Mouse (Mus musculus) embryo, embryonic 9.5 days (tissue): ENCODE results near the gene Gm38393.
A peak's percentile ranks its signal among the peaks of the same experiment; 100 is the strongest.

ENCODE experiments used
- DNase-seq: peaks from one replicate; pipeline ENCODE4 v3.0.0-alpha.2; 2017; ENCODE audit errors: extremely low spot score

The Gm38393 gene

DNA sequence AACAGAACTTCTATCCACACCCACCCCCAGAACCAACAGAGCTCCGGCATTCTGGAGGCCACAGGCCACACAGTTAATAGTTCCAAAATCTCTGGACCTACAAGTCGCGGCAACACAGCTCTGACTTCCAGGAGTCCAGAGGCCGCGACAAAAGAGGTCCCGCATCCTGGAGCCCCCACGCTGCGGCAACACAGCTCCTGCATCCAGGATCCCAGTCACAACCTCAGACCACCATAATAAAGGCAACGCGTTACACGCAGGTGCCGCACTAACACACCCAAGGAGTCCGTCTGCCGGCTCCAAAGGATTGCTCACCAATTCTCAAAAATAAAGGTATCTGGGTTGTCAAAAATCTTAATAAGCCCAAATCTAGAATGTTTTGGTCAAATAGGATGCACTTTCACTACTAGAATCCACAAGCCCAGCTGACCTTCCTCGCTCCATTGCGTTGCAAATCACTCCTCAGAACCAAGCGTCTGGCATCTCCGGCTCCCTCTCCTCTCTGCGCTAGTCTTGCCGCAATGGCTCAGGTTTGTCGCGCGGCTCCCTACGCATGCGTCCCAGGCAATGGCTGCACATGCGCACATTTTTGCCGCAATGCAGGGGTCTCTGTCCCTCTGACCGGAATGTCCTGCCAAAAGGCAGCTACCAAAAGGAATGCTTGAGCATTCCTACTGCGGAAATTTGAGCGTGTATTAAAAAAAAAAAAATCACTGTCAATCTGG, at the start of gene Gm38393, which contains the start of gene Snurf:
Gm38393 (minus strand) TSS at position 459 of the 725 bp plus-strand sequence.
Snurf (minus strand) TSS at position 444 of the 725 bp plus-strand sequence.
- DNase-seq = peak; percentile 57

DNA sequence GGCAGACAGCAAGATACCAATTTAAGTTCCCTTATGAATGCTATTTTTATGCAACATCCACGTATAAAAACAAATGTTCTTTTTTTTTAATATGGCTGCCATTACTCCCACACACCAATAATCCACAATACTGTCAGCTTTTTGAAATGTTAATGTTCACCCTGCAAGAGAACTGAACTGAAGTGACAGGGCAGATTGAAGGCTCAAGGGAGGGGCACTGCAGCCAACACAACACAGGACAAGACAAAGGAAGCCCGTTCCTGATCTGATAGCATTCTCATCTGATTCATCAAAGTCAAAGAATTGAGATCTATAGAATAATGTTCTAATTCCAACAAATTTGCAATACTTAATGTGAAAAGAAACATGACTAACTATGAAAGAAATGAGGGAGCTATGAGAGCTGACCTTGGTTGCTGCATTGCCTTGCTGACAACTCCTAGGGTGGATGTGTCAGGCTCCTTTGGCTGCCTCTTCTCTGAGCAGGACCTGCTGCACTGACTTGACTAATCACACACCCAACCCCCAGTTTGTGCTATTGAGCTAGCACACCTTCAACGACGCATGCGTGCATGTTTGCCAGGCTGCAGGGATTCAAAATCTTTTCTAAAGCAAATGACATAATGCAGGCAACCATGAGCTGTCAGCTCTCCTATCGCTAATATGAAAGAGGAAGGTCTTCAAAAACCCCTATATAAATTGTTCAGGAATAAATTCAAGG, 42.8 kb upstream of the Gm38393 start:
- no peak for DNase-seq

DNA sequence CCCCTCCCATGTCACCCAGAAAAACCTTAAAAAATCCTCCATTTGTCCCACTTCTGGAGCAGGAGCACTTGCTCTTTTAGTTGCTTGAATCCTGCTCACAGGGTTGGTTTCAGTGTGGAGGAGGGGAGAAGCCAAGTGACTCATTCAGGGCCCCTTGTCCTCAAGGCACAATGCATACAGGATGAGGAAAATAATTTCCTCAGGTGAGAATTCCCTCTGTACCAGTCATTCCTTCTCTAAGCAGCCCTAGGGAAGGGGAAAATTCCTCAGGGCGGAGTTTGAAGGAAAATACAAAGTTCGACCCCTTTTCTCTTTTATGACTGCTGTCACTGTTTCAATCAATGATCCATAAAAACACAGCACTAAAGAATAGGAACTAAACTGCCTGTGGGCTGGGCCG, 8.3 kb upstream of the Gm38393 start:
- no peak for DNase-seq

DNA sequence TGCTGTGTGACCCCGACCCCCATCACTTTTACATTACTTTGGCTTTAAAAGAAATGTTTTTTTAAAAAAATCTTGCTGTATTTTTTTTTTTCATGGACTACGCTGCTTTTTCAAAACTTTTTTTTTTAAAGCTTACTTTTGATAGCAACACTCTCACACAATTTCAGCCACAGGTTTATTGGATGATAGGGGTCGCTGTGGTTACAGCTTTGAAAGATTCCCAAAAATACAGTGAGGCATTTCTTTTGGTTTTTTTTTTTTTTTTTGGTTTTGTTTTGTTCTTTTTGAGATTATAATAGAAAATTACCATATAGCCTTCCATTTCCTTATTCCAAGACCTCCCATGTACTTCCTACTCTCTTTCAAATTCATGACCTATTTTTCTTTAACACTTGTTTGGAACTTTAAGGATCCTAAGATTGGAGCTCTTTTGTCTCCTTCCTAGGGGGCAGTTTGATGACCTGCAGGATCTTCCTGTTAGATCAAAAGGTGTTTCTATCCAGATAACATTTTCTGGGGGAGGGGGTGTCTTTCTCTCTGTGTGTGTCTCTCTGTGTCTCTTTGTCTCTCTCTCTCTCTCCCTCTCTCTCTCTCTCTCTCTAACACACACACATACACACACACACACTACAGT, 3.0 kb upstream of the Gm38393 start:
- no peak for DNase-seq

DNA sequence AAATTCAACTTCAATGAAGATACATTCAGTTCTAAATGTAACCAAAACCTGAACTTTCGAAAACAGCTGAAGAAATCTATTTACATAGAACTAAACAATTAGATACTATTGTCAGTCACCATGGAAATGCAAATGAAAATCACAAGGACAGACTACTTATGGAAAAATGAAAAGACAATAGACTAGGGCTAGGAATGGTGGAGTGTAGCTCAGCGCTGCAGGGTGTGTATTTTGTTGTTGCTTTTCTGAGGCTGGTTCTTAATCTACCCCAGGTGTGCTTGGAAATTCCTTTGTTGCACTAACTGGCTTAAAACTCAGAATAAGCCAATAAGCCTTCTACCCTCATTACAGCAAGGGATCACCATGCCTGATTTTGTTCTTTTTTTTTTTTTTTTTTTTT, 1.4 kb upstream of the Gm38393 start:
- no peak for DNase-seq

DNA sequence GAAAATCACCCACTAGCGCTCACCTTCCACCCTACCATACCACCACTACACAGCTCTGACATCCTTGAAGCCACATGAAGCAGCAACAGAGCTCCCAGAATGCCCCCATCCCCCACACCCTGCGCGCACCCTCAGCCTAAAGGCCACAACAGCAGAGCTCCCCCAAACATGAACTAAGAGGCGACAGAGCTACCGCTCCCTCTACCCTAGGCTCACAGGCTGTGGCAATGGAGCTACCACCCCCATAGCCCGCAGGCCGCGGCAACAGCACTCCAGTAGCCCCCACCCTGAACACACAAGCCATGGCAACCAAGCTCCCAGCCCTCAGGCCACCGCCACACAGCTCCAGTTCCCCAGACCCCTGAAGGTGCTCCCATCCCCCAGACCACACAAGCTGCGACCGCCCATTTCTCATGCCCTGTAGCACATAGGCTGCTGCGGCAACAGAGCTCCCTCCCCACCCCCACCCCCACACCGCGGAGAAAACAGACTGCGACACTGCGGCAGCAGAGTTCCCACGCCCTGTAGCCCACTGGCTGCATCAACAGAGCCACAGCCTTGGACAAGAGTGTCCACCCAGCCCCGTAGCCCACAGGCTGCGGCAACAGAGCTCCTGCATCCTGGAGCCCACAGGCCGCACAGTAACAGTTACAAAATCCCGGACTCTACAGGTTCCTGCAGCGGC, 801 bp downstream of the Gm38393 start:
- peak; percentile 65 for DNase-seq

DNA sequence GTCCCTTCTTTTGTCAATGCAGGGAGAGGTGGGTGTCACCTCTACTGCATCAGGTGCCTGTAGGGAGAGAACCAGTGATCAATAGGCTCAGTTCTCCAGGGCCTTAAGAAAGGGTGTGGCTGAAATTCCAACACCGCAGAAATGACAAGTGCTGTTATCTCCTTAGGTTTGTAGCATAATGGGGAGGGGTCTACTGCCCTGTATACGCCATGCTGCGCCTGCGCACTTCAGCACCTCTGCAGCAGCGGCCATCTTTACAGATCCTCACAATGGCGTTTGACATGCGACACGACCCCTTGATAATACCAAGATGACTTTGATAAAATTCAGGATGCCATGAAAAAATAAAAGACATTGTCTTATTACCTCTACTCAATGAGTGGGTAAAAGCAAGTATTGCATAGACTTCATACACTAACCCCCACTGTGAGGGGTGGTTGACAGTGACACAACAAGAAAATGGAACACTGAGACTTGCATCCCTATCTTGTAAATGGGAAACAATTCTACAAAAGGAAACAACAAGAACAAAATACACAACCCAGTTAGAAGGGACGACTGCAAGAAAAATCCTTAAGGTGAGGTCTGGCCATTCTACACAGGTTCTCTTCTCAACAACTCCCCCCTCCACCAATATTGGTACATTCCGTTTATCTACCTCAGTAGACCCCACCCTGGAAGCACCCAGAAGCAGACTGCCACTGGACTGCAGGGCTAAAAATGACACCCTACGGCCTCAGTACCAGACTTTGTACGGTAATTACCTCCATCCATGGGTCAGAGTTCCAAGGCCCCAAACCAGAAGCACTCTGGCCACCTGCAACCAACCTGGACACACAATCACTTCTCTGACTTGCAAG, 1.6 kb downstream of the Gm38393 start:
- peak; percentile 24 for DNase-seq

DNA sequence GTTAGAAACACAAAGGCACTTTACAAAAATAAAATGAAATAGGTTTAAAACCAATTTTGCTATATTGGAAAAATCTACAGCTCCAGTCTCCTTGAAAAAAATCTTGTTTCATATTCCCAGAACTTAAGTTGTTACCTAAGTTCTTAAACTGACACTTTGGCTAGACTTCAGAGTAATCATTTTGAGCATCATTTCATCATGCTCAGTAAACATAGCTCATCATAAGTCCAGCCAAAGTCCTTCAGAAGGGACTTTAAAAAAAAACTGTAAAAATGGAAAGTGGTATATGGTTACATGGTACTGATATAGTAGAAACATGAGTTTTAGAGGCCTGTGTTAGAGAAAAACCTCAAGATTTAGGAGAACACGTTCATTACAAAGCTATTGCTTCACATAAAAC, 26.2 kb downstream of the Gm38393 start:
- DNase-seq = no peak
